Mouse (Mus musculus): ENCODE data around the gene LTO1. TPM values are rescaled to one million over a fixed set of nuclear protein-coding genes. Genes with fewer than 3 reads are reported as not detected.

The LTO1 gene
- polyA plus RNA-seq, 1 experiment from 2014 or later = 21.0 TPM

DNA sequence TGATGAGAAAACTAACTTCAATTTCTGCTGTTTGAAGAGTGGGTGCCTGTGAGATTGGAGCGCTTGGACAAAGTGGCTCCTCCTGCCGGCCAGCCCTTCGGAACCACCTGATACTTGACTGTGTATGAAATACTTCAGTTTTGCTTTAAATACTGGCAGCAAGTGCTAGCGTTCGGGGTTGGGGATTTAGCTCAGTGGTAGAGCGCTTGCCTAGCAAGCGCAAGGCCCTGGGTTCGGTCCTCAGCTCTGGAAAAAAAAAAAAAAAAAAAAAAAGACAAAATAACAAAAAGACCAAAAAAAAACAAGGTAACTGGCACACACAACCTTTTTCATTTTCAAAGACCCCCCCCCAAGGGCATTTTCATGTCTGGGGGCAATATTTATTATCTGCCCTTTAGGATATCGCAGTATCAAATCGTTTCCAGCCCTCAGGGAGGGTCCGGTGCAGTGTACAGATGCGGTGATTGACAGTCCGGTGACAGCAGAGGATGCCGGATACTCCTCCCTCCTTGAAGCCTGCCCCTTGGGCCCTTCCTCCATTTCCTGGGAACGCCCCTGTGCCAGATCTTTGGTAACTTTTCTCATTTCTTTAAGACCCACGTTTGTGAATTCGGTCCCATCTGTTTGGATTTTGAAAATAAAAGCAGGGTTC lies 478 bp upstream of the LTO1 start:
- no peaks in the 10 kb centered on the region; the same call in none of the 2 replicates for H3K4me1 ChIP-seq (ENCODE audit: control insufficient read depth, insufficient read depth, low read length)
- H3K9ac ChIP-seq (replicated peaks; ENCODE audit: low read length) = peak overlapping the region; percentile 70
- no peaks in the 10 kb centered on the region; the same call in 1 of the 2 replicates for H3K36me3 ChIP-seq (replicated peaks; ENCODE audit: control insufficient read depth, insufficient read depth, low read depth, low read length)
- H3K4me2 ChIP-seq (ENCODE audit: low read depth, low read length) = peak overlapping the region; percentile 55
- H3K27me3 ChIP-seq (ENCODE audit: control insufficient read depth, insufficient read depth, low read length) = no peaks in the 10 kb centered on the region
- peak overlapping the region; percentile 32; the same call in 1 of the 2 replicates for H3K27ac ChIP-seq (replicated peaks; ENCODE audit: low read depth, low read length)
- no peaks in the 10 kb centered on the region for H3K9me3 ChIP-seq (replicated peaks; ENCODE audit: control insufficient read depth, low read length)
- peak overlapping the region; percentile 61 for H3K4me3 ChIP-seq (ENCODE audit: low read depth, low read length)
- 8% methylated on average over 17 of the region's 17 CpGs for WGBS
- DNase-seq (ENCODE audit: low spot score) (no peak), ATAC-seq (replicated peaks; ENCODE audit: insufficient number of reproducible peaks, low FRiP score, low TSS enrichment, low read depth) (peak; percentile 93)

DNA sequence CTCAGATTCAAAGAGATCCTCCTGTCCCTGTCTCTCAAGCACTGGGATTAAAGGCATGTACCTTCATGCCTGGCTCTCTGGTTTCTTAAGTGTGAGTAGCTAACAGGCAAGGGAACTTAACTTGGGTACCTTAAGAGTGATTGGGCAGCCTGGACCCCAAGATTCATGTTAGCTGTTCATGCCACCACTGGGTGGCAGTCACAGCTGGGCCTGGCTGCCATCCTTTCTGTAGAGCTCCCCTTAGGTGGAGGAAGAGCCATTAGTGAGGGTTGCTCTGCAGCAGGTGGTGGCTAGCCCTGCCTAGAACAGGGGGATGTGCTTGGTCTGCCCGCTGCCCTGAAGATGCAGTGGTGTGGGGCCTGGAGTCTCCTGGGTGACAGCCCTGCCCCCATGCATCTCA lies 3.9 kb downstream of the LTO1 start:
- Histone ChIP-seq H3K27ac (replicated peaks; ENCODE audit: low read depth, low read length) (no peak overlapping the region), H3K4me3 (ENCODE audit: low read depth, low read length) (no peak overlapping the region), H3K4me2 (ENCODE audit: low read depth, low read length) (no peak overlapping the region), H3K27me3 (ENCODE audit: control insufficient read depth, insufficient read depth, low read length) (no peaks in the 10 kb centered on the region), H3K9ac (replicated peaks; ENCODE audit: low read length) (no peak overlapping the region), H3K36me3 (replicated peaks; ENCODE audit: control insufficient read depth, insufficient read depth, low read depth, low read length) (no peaks in the 10 kb centered on the region; the same call in 1 of the 2 replicates), H3K9me3 (replicated peaks; ENCODE audit: control insufficient read depth, low read length) (no peaks in the 10 kb centered on the region), H3K4me1 (ENCODE audit: control insufficient read depth, insufficient read depth, low read length) (no peaks in the 10 kb centered on the region; the same call in none of the 2 replicates)
- 81% methylated on average over 1 of the region's 1 CpGs for whole genome bisulfite sequencing
- ATAC-seq (replicated peaks; ENCODE audit: insufficient number of reproducible peaks, low FRiP score, low TSS enrichment, low read depth) = no peak
- no peak for DNase-seq (ENCODE audit: low spot score)

DNA sequence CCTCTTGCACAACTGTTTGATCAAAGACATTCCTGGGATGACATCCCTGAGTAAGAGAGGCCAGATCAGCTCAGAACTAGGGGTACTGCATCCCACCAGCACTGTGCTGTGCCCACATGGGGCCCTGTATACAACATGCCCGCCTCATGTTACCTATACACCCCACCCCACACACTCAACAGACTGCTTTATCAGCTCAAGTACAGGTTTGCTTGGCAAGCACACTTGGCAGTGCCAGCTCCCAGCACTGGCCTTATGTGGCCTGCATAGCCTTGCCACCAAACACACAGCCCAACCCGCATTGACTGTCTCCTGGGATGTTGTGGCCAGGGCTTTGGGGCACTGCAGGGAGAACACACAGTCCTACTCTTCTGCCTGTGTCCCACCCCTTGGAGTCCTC lies 12.7 kb downstream of the LTO1 start:
- DNase-seq (ENCODE audit: low spot score) (no peak), ATAC-seq (replicated peaks; ENCODE audit: insufficient number of reproducible peaks, low FRiP score, low TSS enrichment, low read depth) (no peak)
- Histone ChIP-seq H3K9me3 (replicated peaks; ENCODE audit: control insufficient read depth, low read length) (no peaks in the 10 kb centered on the region), H3K4me2 (ENCODE audit: low read depth, low read length) (no peak overlapping the region), H3K4me3 (ENCODE audit: low read depth, low read length) (no peak overlapping the region), H3K4me1 (ENCODE audit: control insufficient read depth, insufficient read depth, low read length) (peaks cover 3% of the 10 kb centered on the region; the same call in 1 of the 2 replicates), H3K36me3 (replicated peaks; ENCODE audit: control insufficient read depth, insufficient read depth, low read depth, low read length) (peaks cover 3% of the 10 kb centered on the region; the same call in 1 of the 2 replicates), H3K9ac (replicated peaks; ENCODE audit: low read length) (no peak overlapping the region), H3K27me3 (ENCODE audit: control insufficient read depth, insufficient read depth, low read length) (no peaks in the 10 kb centered on the region), H3K27ac (replicated peaks; ENCODE audit: low read depth, low read length) (no peak overlapping the region)
- 87% methylated on average over 2 of the region's 2 CpGs for WGBS

DNA sequence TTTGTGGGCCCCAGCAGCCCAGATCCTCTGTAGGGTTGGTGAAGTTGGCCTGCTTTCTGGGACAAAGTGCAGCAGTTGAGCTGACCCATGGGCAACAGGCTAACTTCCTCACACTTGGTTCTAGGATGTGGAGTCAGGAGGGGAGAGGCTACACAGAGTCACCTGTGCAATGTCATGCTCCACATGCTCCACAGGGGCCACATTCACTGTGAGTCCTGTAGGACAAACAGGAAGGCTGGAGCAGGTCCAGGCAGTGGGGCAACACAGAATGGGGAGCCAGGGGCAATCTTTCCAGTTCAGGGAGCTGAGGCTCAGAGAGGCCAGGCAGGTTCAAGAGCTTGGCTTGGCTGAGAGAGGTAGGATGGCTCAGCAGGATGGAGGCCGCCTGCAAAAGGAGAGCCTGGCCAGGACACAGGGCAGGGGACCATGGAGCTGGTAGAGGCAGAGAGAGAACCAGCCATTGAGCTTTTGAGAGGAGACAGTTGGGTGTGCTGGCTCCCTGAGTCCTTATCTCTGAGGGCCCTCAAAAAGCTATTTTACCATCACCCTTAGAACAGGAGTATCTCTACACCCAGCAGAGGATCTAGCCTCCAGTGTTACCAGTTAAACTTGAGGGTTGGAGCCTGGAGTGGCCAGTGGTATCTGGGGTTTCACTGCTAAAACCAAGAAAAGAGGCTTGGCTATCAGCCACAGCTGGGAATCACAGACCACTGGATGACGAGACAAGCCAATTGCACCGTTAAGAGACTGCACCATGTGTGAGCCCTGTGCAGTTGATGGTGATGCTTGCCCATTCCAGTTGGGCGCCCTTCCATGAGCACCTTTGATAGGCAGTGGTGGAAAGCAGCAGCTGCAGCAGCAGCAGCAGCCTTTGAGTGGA lies 13.3 kb downstream of the LTO1 start:
- Histone ChIP-seq H3K9ac (replicated peaks; ENCODE audit: low read length) (no peak overlapping the region), H3K4me1 (ENCODE audit: control insufficient read depth, insufficient read depth, low read length) (peaks cover 4% of the 10 kb centered on the region; the same call in 1 of the 2 replicates), H3K4me3 (ENCODE audit: low read depth, low read length) (no peak overlapping the region), H3K9me3 (replicated peaks; ENCODE audit: control insufficient read depth, low read length) (no peaks in the 10 kb centered on the region), H3K4me2 (ENCODE audit: low read depth, low read length) (no peak overlapping the region), H3K27ac (replicated peaks; ENCODE audit: low read depth, low read length) (no peak overlapping the region), H3K36me3 (replicated peaks; ENCODE audit: control insufficient read depth, insufficient read depth, low read depth, low read length) (peaks cover 3% of the 10 kb centered on the region), H3K27me3 (ENCODE audit: control insufficient read depth, insufficient read depth, low read length) (no peaks in the 10 kb centered on the region)
- ATAC-seq (replicated peaks; ENCODE audit: insufficient number of reproducible peaks, low FRiP score, low TSS enrichment, low read depth) (no peak), DNase-seq (ENCODE audit: low spot score) (no peak)
- 82% methylated on average over 4 of the region's 4 CpGs for WGBS

DNA sequence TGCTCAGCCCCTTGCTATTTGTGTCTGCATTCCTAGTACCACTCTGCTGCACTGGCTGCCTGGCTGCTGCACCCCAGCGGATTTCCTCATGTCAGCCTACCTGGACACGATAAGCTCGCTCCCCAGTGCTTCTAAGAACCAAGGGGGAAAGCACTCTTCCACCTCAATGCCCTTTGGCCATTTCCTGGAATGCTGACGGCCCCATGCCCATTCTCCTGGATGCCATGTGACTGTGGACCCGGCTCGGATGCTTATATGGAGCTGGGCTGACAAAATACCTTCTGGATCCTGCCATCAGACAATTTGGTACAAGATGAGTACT lies 13.9 kb downstream of the LTO1 start:
- WGBS = 81% methylated on average over 6 of the region's 6 CpGs
- no peak overlapping the region for H3K27ac ChIP-seq (replicated peaks; ENCODE audit: low read depth, low read length)

DNA sequence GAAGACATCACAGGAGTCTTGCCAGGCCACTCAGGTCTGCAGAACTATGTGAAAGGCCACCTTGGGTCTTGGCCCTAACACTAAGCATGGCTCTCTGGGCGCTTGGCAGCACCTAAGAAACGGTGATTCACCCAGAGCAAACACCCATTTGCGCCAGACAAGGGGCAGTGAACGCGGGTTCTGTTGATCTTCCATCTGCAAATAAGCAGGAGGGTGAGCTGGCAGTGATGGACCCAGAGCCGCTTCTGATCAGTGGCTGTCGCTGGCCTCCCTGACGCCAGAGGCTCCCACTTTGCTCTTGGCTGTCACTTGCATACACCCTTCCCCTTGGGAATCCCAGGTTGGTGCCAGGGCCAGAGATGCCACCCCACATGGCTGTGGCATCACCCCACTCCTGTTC lies 14.6 kb downstream of the LTO1 start:
- WGBS = 90% methylated on average over 8 of the region's 8 CpGs
- Histone ChIP-seq H3K9me3 (replicated peaks; ENCODE audit: control insufficient read depth, low read length) (no peaks in the 10 kb centered on the region), H3K4me3 (ENCODE audit: low read depth, low read length) (no peak overlapping the region), H3K36me3 (replicated peaks; ENCODE audit: control insufficient read depth, insufficient read depth, low read depth, low read length) (peaks cover 8% of the 10 kb centered on the region), H3K9ac (replicated peaks; ENCODE audit: low read length) (no peak overlapping the region), H3K4me2 (ENCODE audit: low read depth, low read length) (no peak overlapping the region), H3K27ac (replicated peaks; ENCODE audit: low read depth, low read length) (no peak overlapping the region), H3K27me3 (ENCODE audit: control insufficient read depth, insufficient read depth, low read length) (no peaks in the 10 kb centered on the region), H3K4me1 (ENCODE audit: control insufficient read depth, insufficient read depth, low read length) (peaks cover 4% of the 10 kb centered on the region; the same call in 1 of the 2 replicates)
- ATAC-seq (replicated peaks; ENCODE audit: insufficient number of reproducible peaks, low FRiP score, low TSS enrichment, low read depth) (no peak), DNase-seq (ENCODE audit: low spot score) (no peak)

More for the DNA sequence above, 13.9 kb downstream of the LTO1 start:
- Histone ChIP-seq H3K4me2 (ENCODE audit: low read depth, low read length) (no peak overlapping the region), H3K4me1 (ENCODE audit: control insufficient read depth, insufficient read depth, low read length) (peaks cover 4% of the 10 kb centered on the region; the same call in 1 of the 2 replicates), H3K9ac (replicated peaks; ENCODE audit: low read length) (no peak overlapping the region), H3K4me3 (ENCODE audit: low read depth, low read length) (no peak overlapping the region), H3K9me3 (replicated peaks; ENCODE audit: control insufficient read depth, low read length) (no peaks in the 10 kb centered on the region), H3K27me3 (ENCODE audit: control insufficient read depth, insufficient read depth, low read length) (no peaks in the 10 kb centered on the region), H3K36me3 (replicated peaks; ENCODE audit: control insufficient read depth, insufficient read depth, low read depth, low read length) (peaks cover 7% of the 10 kb centered on the region)
- DNase-seq (ENCODE audit: low spot score) (no peak), ATAC-seq (replicated peaks; ENCODE audit: insufficient number of reproducible peaks, low FRiP score, low TSS enrichment, low read depth) (no peak)

DNA sequence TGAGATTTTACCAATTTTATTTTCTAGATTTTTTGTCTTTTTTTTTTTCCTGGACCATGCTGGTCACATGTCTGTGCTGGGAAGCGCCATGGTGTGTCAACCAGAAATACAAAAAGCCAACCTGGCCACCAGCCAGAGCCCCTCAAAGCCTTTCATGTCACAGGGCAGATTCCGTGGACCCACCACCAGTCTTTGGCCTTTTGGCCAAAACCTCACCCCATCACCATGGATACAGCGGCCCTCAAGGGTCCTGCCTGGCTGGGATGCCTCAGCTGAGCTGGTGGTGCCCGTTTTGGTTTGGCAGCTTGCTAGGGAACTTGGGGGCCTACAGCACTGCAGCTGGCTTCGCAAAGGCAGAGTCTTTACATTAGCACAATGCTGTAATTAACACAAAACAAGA lies 15.0 kb downstream of the LTO1 start:
- H3K36me3 ChIP-seq (replicated peaks; ENCODE audit: control insufficient read depth, insufficient read depth, low read depth, low read length) = peaks cover 11% of the 10 kb centered on the region
- WGBS = 74% methylated on average over 5 of the region's 5 CpGs
- no peak for DNase-seq (ENCODE audit: low spot score)

DNA sequence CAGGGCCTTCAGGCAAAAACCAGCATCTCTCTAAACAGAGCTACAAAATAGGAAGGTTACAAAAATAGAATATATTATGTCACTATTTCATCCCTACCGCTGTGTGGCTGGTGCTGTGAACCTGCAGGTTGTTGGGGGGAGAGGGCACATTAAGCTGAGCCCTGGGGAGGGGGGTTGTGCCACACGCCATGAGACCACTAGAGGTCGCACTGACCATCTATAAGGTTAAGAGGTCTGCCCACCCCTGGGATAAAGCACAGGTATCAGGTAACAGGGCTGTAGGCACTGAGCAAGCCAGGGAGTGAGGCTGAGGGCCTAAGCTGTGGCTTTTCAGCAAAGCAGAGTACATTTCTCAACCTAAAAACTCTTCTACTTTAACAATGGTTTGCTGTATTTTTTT lies 16.9 kb downstream of the LTO1 start:
- H3K4me1 ChIP-seq (ENCODE audit: control insufficient read depth, insufficient read depth, low read length) = peaks cover 4% of the 10 kb centered on the region
- ATAC-seq (replicated peaks; ENCODE audit: insufficient number of reproducible peaks, low FRiP score, low TSS enrichment, low read depth) (no peak; the same call in 1 of the 2 replicates), DNase-seq (ENCODE audit: low spot score) (peak; percentile 77)
- no peaks in the 10 kb centered on the region for H3K27me3 ChIP-seq (ENCODE audit: control insufficient read depth, insufficient read depth, low read length)
- no peak overlapping the region for H3K4me2 ChIP-seq (ENCODE audit: low read depth, low read length)
- H3K9ac ChIP-seq (replicated peaks; ENCODE audit: low read length) = no peak overlapping the region
- WGBS = 26% methylated on average over 3 of the region's 3 CpGs
- no peaks in the 10 kb centered on the region for H3K9me3 ChIP-seq (replicated peaks; ENCODE audit: control insufficient read depth, low read length)
- no peak overlapping the region for H3K27ac ChIP-seq (replicated peaks; ENCODE audit: low read depth, low read length)
- H3K36me3 ChIP-seq (replicated peaks; ENCODE audit: control insufficient read depth, insufficient read depth, low read depth, low read length) = peaks cover 14% of the 10 kb centered on the region
- no peak overlapping the region for H3K4me3 ChIP-seq (ENCODE audit: low read depth, low read length)

More for the DNA sequence above, 15.0 kb downstream of the LTO1 start:
- H3K9me3 ChIP-seq (replicated peaks; ENCODE audit: control insufficient read depth, low read length) = no peaks in the 10 kb centered on the region
- H3K4me2 ChIP-seq (ENCODE audit: low read depth, low read length) = no peak overlapping the region
- H3K4me1 ChIP-seq (ENCODE audit: control insufficient read depth, insufficient read depth, low read length) = peaks cover 4% of the 10 kb centered on the region; the same call in 1 of the 2 replicates
- no peaks in the 10 kb centered on the region for H3K27me3 ChIP-seq (ENCODE audit: control insufficient read depth, insufficient read depth, low read length)
- H3K27ac ChIP-seq (replicated peaks; ENCODE audit: low read depth, low read length) = no peak overlapping the region
- H3K9ac ChIP-seq (replicated peaks; ENCODE audit: low read length) = no peak overlapping the region
- H3K4me3 ChIP-seq (ENCODE audit: low read depth, low read length) = no peak overlapping the region
- no peak for ATAC-seq (replicated peaks; ENCODE audit: insufficient number of reproducible peaks, low FRiP score, low TSS enrichment, low read depth)
